Mouse (Mus musculus) heart, postnatal 36 days (tissue): ENCODE data around the gene Pak1ip1. TPM values are rescaled to one million over a fixed set of nuclear protein-coding genes. Genes with fewer than 3 reads are reported as not detected.
"Not testable (repeated sequence)": the region's sequence is repeated elsewhere in the genome, so short reads cannot be mapped to it uniquely, and the experiment has no call there.

Source experiments
- DNase-seq, 2 experiments: peaks; one replicate each; pipeline ENCODE4 v3.0.0; 2021 to 2022
- intact Hi-C: fragments of 180-260 bp; cut with DNase I; formaldehyde crosslinking; loops from one replicate; pipeline ENCODE4 v1.15.1; 2025
- total RNA-seq, 2 experiments: library from RNA; stranded (reverse); gene quantifications; 2 replicates each; pipeline ENCODE4 v1.2.3; 2021

The Pak1ip1 gene
- total RNA-seq: 10 to 100 TPM; 26.5 to 29.6 TPM

DNA sequence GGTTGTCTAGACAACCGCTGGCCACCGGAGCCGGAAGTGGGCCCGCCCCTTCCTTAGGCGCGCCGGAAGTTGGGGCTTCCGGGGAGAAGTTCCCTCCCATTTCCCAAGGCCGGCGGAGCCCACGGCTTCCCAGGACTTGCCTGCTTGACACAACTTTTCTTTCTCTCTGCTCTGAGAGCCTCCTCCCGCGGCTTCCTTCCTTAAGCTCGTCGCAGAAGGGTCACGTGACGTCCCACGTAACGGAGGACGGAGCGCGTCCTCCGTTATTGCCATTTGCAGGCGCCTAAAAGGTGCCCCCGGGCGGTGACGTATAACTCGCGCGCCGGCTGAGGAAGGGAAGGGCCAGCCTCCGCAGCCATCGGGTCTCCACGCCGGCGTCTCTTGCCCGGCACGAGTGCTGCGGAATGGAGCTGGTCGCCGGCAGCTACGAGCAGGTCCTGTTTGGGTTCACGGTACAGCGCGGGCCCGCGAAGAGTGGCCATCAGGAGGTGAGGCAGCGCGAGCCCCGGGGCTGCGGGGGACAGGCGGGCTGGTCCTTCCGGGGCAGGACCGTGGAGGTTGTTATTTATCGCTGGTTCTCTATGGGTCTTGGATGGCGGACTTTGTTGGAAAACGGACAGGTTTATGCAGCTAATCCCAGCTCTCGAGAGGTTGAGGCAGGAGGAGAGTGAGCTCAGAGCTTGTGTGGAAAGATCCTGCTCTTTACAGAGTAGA, at the start of gene Pak1ip1:
Pak1ip1 (plus strand) TSS at position 98 of the 714 bp plus-strand sequence.
- intact Hi-C loops: loop anchor here (1.0 kb wide), 2 partner anchors 15 to 20 kb away; partner anchors contain the start of gene Tmem14c
- peak; percentile 94 to 97 for DNase-seq

DNA sequence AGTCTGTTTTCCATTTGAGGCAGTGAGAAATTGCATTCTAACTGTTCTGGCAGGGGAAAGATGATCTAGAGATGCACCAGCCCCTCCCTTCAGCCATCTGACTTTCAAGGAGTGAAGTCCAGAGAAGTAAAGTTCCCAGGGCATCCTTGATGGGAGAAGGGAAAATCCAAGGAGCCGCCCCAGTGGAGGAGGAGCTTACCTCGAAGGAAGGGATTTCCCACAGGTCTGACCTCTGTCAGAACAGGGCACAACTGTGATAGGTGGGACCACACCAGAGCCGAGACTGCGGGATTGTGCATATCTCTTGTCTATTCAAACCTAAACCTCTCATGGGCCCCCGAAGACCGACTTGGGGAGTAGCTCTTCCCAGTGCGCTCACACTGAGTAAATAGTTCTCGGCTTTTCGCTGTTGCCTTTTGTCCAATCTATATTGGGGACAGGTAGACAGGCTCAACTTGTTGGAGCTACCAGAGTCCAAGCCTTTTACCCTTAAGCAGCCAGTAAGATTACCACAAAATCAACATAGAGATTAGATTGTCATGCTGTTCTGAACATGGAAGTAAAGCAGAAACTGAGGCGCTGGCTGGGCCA, 49.3 kb upstream of the Pak1ip1 start:
- intact Hi-C loops: no loop called here
- DNase-seq: no peak

DNA sequence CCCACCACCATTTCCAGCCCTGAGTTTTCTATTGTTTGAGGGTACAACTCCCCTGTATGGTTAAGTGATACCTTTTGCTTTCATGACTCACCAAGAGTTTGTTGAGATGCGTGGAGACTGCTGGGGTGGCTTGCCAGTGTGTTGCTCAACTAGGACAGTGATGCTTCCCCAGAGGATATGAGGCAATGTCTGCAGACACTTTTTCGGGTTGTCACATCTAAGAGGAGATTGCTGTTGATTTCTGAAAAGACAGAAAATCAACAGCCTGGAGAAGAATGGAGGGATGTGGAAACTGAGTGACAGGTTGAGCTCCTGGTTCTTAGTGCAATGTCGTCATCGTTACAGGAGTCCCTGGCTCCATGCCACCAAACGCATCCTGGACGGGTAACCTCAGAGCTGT, 47.6 kb upstream of the Pak1ip1 start:
- intact Hi-C loops: no loop called here
- DNase-seq: no peak

DNA sequence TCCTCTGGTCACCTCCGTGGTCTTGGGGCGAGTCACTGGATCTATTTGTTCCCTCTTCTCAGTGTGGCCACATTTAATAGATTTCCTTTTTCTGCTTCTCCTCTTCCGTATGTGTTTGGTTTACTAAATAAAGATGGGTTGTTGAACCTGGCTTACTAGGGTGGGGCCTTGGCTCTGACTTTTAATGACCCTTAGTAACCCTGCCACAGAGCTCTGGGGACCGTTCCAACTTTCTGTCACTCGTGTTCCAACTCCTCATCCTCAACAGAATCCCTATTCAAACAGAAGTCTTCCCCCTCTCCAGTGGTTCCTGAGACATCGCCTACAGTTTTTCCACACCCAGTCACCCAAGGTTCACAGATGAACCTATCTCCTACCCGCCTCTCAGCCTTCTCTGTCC, 45.0 kb upstream of the Pak1ip1 start:
- DNase-seq: peak in 1 of 2 experiments; percentile 35
- intact Hi-C loops: no loop called here

DNA sequence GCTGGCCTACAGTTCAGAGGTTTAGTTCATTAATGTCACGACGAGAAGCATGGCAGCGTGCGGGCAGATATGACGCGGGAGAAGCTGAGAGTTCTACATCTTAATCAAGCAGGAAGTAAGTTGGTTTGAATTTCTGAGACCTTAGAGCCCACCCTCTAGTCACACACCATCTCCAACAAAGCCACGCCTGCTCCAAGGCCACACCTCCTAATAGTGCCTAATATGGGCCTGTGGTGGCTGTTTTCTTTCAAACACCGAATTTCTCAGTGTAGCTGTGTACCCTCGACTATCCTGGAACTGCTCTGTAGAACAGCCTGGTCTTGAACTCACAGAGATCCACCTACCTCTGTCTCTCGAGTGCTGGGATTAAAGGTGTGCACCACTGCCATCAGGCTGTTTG, 33.2 kb upstream of the Pak1ip1 start:
- intact Hi-C loops: no loop called here
- no peak for DNase-seq

DNA sequence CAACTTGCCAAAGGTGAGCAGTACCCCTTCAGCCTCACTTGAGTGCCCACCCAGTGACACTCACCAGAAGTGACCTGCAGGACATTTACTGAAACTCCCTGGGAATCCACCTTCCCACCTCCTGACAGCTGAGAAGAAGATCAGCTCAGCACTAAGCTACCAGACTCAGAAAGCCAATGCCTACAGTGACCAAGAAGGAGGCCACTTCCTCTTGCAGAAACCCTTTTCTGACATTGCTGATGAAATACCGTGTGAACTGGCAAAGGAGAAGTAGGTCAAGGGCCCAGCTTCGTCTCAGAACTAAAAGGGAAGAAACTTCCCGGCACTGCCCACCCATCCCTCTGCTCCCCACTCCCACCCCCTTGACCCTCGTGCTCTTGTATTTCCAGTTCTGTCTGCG, 32.3 kb upstream of the Pak1ip1 start:
- intact Hi-C loops: no loop called here
- no peak for DNase-seq

DNA sequence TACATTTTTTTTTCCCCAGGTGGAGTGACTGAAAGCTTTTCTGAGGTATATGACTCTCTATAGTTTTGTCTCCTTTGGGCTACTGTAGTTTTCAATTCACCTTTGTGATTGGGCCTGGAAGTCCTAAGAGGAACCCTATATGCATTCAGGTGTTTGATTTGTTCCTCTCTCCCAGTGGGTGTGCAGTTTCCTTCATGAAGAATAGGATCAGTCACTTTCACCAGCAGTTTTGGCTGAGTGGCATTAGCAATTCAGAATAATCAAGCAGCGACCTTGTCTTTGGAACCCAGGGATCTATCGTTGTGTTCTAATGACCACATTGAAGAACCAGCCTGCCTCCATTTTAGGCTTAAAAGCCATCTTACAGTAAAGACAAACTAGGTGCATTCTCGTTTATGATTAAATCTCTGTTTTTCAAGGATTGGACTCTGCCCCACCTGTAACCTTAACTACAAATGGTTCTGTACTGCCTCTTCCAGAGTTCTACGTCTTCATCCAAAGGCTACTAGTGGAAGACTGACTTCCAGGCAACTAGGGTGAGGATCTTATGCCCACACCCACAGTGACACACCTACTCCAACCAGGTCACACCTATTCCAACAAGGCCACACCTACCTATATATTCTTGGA, 30.9 kb upstream of the Pak1ip1 start:
- no peak for DNase-seq

DNA sequence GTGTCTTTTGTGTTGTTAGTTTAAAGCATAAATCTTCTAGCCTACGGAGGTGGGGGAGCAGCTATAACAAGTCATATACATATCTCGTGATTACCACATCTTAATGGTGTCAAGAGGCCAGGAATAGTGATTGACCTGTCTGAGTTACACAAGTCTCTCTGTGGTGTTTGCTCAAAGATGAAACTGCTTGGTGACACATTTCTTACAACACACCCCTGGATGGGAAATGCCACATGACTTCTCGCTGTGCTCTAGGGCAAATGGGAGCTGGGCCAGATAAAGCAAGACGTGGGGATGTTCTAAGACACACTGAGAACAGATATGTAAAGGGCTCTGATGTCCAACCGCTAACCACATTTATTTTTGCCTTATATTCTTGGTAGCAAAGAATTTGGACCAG, 29.6 kb upstream of the Pak1ip1 start:
- intact Hi-C loops: no loop called here
- no peak for DNase-seq

More for the DNA sequence above, 30.9 kb upstream of the Pak1ip1 start:
- intact Hi-C loops: no loop called here

DNA sequence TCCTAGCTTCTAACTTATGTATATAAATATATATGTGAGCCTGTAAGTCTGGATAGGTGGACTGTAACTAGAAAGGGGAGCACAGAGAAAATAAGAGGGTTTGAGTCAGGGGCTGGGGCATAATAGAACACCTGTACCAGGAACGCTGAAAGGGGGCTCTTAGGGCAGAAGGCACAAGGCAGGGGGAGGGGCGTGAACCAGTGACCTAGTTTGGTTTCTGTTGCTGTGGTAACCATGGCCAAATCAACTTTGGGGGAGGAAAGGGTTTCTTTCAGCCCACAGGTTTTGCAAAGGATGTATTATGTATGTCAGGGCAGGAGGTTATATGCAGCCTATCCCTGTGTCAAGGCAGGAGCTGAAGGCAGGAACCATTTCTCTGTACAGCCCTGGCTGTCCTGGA, 29.0 kb upstream of the Pak1ip1 start:
- intact Hi-C loops: no loop called here
- no peak for DNase-seq

DNA sequence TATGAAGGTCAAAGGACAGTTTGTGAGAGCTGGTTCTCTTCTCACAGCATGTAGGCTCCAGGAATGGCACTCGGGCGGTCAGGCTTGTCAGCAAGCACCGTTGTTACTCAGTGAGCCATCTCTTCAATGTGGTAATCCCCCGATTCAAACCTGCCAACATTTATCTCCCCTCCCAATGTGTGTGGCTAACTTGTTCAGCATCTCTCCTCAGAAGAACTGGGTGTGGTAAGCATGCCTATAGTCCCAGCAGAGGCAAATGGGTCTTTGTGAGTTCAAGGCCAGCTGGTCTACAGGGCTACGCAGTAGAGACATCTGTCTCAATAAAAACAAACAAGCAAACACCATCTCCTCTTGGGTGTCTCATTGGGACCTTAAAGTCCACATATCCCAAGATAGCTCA, 27.8 kb upstream of the Pak1ip1 start:
- DNase-seq: no peak
- intact Hi-C loops: no loop called here

DNA sequence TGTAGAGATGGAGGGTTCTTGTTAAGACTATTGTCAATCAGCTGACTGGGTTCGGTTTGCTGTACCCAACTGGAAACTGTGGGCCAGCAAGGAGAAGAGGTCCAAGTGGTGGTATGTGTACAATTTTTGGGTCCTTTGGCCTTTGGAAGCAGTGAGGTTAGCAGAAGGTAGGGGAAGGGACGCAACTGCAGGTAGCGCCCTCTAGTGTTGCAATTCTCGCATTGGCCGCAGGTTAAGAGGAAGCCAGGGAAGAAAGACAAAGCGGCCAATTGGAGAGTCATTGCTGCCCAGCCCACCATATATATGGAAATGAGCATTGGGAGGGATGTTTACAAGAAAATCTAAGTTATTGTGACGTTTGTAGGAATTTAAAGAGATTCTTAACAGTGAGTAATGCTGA, 23.2 kb upstream of the Pak1ip1 start:
- DNase-seq: peak; percentile 55 to 67
- intact Hi-C loops: loop anchor here (1.0 to 5.0 kb wide), 4 partner anchors 61 to 195 kb away; no protein-coding TSS in a partner anchor

DNA sequence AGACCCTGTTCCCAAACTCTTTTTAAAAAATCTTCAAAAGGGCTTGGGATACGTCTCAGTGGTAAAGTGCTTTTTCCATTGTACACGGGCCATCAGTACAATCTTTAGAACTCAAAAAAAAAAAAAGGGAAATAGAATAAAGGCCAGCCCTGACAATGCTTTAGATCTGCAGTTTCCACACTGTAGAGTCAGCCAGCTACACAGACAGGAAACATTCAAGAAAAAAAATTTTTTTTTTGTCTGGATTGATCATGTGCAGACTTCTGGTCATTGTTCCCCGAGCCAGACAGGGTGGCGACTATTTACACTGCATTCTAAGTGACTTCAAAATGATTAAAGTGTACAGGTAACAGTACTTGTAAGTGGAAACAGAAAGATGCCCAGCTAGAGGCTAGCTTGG, 22.2 kb upstream of the Pak1ip1 start:
- intact Hi-C loops: loop anchor here (2.0 to 5.0 kb wide), 2 partner anchors 92 to 196 kb away; no protein-coding TSS in a partner anchor
- no peak for DNase-seq

DNA sequence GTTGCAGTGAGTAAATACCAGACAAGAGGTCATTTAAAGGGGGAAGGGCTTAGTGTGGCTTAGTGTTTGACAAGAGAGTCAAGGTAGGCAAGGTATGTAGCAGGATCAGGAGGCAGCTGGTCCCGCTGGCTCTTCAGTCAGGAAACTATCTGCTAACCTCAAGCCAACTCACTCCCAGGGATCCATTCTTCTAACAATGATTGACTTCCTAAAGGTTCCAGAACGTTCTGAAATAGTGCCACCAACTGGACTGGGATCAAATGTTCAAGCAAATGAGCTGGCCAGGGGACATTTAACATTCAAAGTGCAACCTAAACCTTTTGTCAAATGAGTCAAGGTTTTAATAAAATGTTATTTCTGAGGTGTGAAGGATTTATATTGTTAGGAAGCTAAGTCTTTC, 21.5 kb upstream of the Pak1ip1 start:
- intact Hi-C loops: loop anchor here (2.0 to 5.0 kb wide), 2 partner anchors 93 to 197 kb away; no protein-coding TSS in a partner anchor
- DNase-seq: no peak

DNA sequence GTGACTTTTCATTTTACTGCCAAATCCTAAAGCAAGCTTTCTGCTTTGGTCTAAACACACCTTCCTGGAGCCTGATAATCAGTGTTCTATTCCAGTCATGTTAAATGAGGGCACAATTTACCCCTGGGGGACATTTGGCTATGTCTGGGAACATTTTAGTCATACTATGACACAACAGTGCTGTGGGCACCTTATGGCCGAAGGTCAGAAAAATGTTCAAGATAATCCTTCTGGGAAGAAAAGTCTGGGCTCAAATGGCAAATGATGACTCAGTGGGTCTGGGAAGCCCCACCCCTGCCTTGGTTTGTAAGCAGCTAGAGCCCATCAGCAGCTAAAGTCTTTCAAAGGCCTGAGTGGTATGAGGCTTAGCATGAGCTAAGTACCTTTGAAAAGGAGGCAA, 18.1 kb upstream of the Pak1ip1 start:
- intact Hi-C loops: no loop called here
- DNase-seq: no peak

DNA sequence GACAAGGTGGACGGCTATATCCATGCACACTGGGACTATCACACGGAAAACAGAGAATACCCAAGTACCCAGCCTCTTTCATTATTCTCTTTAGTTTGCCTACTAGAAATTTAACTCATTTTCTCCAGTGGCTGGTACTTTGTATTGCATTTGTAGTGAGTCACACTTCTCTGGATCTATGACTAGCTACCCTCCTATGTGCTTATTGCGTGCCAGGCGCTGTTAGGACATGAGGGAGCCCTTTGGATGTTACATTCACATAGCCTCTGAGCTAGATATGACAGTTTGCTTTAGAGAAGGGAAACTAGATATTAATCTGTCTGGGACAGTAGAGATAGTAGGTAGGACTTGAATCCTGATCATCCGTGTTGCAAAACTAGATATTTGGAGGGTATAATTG, 14.7 kb upstream of the Pak1ip1 start:
- no peak for DNase-seq
- intact Hi-C loops: no loop called here

DNA sequence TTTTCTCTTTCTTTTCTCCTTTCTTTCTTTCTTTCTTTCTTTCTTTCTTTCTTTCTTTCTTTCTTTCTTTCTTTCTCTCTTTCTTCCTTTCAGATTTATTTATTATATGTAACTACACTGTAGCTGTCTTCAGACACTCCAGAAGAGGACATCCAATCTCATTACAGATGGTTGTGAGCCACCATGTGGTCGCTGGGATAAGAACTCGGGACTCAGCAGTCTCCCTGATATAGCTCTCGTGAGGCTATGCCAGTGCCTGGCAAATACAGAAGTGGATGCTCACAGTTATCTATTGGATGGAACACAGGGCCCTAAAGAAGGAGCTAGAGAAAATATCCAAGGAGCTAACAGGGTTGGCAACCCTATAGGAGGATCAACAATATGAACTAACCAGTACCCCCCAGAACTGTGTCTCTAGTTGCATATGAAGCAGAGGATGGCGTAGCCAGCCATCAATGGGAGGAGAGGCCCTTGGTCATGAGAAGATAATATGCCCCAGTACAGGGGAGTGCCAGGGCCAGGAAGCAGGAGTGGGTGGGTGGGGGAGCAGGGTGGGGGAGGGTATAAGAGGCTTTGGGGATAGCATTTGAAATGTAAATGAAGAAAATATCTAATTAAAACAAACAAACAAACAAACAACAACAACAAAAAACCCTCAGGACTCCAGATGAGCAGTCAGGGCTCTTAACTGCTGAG, 13.1 kb upstream of the Pak1ip1 start:
- DNase-seq, intact Hi-C loops: not testable (repeated sequence)

DNA sequence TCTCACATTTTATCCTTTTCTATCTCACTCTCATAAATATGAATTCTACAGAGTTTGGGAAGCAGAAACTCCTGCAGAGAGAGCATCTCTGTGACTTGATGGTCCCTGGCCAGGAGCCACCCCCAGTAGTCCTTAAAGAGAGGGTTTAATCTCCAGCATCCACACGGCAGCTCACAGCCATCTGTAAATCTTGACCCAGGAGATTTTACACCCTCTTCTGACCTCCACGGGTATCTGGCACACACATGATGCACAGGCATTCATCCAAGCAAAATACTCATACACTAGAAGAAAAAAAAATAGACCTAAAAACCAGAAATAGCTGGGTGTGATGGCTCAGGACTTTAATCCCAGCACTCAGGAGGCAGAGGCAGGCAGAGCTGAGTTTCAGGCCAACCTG, 12.4 kb upstream of the Pak1ip1 start:
- intact Hi-C loops: no loop called here
- no peak for DNase-seq

DNA sequence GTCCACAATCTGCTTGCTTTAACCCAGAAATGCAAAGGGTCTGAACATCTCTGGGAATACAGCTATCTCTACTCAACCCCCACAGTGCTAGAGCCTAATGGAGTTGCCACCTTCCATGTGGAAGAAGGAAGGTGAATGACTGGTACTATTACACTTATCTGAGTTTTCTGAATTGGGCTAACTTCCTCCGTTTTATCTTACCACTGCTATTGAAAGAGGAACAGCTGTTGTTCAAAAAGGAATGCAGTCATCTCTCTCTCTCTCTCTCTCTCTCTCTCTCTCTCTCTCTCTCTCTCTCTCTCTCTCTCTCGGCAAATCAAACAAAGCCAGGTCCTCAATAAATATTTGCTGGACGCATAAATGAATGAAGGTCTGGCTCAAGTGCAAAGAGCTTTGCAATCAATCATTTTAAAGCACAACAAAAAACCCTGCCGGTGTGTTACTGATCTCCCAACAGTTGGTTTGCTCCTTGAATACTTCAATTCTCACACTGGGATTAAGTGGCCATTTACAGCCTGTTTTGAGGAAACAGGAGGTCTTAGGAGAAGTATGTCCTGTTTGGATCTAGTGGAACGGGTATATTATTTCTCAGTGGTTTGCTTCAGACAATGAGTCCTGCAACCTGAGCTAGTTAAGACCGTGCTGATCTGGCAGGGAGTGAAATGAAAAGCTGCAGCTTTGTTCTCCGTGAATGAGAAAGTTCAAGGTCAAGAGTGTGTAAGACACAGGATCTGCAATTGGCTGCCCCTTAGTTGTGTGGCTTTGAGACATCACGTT, 6.1 kb upstream of the Pak1ip1 start:
- intact Hi-C loops: no loop called here
- DNase-seq: no peak

DNA sequence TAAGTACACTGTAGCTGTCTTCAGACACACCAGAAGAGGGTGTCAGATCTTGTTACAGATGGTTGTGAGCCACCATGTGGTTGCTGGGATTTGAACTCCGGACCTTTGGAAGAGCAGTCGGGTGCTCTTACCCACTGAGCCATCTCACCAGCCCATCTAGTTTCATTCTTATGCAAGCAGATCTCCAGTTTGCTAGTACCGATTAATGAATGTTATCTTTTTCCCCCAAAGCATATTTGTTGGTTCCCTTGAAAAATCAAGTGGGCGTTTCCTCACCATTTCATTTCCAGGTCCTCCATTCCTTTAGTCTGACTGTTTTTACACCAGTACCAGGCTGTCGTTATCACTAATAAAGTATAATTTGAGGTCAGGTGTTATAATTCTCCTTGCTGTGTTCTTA, 2.3 kb upstream of the Pak1ip1 start:
- DNase-seq, intact Hi-C loops: not testable (repeated sequence)
